Mouse (Mus musculus) heart, postnatal 0 days (tissue): ENCODE results near the gene M1ap.

Experiments used
- CTCF ChIP-seq: IDR thresholded peaks from 2 replicates; pipeline ENCODE4 v1.5.1; 2016; ENCODE audit warnings: antibody characterized with exemption, control low read depth, low read depth
- EP300 ChIP-seq: IDR thresholded peaks from 2 replicates; pipeline ENCODE4 v1.6.1; 2016; ENCODE audit warnings: antibody characterized with exemption, low read depth

DNA sequence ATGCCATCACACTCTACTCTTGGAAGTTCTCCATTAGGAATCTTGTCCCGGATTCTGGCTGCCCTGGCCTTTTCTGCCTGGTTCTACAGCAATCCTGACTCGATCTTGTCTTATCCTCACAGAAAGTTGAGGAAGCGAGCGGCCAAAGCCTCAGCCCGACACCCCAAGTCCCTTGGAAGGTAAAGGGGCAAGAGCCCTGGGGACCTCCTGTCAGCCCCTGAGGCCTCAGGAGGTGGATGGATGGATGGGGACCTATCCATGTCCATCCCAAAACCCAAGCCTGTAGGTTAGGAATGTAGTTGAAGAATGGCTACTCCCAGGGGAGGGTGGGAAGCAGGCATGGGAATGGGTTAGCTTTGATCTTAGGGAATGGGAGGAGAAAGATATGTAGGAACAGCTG lies 97.3 kb downstream of the M1ap start:
- no peak for TF ChIP-seq CTCF
- TF ChIP-seq EP300, result no peak
